Mouse (Mus musculus): Measurements from ENCODE around the gene Foxk1.

Gene Foxk1

DNA sequence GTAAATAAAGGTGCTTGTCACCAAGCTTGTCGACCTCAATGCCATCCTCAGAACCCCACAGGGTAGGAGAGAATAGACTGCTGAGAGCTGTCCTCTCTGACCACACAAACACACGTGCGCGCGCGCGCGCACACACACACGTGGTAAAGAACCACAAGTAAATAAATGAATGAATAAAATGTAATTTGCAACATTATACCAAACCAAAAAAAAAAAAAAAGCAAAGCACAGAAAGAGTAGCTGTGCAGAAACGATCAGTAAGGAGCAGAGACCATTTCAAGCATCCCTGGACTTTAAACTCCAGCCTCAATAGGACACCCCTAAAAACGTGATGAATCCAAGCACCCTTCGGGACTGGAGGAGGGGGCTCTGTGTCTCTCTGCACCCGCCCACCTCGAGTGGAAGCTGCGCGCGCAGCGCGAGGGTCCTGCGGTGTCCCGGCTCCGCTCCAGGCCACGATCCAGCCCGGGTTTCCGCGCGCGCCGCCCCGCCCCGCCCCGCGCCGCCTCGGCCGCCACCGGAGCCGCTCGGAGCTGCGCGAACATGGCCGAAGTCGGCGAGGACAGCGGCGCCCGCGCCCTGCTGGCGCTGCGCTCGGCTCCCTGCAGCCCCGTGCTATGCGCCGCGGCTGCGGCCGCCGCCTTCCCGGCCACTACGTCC lies at the start of gene Foxk1:
Gene Foxk1 (plus strand): TSS at position 517 of the 660 bp plus-strand sequence.
- peak; percentile 90 to 91 for DNase-seq

DNA sequence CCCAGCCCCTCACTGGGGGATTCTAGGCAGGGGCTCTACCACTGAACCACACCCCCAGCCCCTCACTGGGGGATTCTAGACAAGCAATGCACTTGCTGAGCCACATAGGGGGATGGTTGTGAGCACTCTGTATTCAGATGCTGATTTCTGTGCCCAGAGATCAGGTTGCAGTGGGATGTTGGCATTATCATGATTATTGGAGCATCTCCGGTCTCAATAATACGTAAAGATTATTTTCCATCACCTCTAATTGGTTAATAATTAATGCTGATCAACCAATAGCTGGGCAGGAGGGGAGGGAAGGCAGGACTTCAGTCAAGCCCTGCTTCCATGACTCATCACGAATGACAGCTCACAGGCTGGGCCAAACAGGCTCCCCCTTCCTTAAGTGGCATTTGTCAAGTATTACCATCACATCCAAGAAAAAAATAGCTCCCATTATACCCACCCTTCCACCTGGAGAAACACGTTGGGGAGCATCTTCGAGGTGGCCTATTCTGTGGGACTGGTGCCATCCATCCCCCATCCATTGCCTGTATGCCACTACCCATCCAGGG lies 48.9 kb upstream of the Foxk1 start:
- DNase-seq = no peak

DNA sequence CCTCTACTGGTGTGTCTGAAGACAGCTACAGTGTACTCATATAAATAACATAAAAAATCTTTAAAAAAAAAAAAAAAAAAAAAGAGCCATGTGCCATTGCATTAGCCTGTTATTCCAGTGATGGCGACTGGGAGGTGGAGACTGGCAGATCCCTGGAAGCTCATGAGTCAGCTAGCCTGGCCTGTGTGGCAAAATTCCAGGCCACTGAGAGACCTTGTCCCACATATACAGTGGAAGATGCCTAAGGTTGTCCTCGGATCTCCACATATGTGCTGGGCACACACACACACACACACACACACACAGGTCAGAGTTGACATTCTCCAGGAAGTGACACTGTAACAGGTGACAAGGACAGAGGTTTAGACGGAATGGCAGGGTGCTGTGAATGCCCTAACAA lies 46.2 kb upstream of the Foxk1 start:
- no peak for DNase-seq

DNA sequence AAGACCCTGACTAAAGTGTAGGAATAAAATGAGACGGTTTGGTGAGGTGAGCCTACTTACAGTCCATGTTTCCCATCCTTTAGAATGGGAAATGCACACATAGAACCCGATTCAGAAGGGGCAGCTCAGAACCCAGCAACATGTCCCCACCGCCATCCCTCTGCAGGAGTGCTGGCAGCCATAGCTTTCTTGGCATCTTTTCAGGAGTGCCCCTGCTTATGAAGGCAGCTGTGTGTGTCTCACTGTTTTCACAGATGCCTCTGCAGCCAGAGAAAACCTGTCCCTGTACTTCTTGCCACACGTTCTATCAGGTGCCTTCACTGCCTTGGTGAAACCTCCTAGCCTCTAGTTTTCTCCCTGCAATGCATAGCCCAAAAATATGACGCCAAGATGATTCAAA lies 40.1 kb upstream of the Foxk1 start:
- no peak for DNase-seq

DNA sequence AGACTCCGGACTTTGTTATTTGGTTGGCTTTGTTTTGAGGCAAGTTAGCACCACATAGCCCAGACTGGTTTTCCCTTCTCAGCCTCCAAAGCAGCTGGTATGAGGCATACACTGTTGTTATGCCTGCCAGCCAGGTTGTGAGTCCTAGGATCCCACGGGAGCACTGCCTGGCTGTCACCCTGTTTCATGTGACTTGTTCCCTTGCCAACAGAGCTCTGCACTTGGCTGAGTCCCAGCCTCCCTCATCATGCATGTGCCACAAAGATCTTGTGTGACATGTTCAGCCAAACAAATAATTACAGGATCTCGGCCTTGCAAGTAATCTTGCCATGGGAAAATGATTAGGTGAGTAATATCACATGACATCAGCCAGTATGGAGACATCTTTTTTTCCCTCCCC lies 38.4 kb upstream of the Foxk1 start:
- no peak for DNase-seq

DNA sequence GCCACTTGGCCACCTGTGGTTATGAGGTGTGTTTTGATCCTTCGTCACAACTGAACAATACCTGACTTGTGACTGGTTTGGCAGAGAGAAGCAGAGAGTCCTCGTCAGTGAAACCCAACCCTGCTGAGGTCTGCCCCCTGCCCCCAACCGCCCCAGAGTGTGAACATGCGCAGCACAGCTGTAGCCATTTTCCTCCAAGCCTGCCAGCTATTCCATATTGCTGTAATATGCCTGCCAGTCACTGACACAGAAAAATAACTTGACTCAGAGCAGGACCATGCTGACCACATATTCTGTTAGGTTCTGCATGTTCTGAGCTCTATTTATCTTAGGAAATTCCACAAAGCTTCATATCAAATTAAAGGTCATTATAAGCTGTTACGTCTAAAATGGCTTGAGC lies 37.2 kb upstream of the Foxk1 start:
- DNase-seq = no peak

DNA sequence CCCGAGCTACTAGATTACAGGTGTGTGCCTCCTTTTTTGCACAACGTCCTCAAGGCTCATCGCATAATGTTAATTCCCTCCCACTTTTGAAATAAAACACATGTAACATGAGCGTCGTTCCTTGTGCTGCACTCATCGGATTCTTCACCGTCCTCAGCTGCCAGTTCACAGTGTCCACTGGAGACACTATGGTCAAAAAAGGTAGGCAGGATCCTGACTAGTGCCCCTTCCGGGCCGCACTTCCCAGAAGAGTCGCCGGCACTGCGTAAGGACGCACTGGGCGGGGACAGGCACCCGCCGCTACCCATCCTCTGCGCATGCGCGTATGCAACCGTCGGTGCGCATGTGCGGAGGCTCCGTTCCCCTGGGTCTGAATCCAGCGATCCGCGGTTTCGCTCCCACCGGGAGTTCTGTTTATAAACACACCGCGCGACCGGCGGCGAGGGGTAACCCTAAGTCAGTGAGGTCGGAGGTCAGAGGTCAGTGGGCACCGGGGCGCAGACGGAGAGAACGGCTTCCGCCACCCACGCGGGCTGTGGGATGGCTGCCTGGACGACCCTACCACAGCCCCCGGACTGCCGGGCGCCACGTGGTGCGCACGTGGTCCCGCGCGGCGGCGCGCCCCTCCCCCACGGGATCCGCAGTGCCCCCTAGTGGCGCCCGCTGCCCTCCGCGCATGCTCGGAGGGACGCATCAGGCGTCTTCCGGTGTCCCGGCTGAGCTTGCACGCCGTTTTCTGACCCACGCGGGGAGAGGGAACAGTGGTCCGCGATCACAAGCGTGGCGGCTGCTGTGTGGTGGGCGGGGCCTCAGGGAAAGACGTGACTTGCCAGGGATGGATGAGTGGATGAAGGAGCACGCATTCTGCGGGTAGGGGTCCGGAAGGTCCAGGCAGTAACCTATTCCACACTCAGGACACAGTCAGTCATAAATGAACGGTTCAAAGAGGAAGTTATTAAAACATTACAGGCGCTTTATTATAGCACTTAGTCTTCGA lies 33.9 kb upstream of the Foxk1 start:
- DNase-seq = peak; percentile 97

DNA sequence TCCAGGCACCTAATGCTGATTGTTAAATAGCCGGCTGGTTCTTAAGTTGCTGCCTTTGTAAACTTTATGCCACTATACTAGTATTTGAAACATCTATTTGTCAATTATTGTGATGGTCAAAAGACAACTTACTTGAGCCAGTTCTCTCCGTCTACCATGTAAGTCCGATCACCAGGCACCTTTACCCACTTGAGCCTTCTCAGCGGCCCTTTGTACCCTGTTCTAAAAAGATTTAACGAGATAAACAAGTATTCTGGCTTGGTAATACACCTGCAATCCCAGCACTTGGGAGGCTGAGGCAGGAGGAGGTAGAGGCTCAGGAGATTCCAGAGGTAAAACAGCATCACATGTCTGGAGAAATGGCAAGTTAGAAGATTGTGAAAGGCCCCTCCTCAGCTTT lies 33.2 kb upstream of the Foxk1 start:
- no peak for DNase-seq

DNA sequence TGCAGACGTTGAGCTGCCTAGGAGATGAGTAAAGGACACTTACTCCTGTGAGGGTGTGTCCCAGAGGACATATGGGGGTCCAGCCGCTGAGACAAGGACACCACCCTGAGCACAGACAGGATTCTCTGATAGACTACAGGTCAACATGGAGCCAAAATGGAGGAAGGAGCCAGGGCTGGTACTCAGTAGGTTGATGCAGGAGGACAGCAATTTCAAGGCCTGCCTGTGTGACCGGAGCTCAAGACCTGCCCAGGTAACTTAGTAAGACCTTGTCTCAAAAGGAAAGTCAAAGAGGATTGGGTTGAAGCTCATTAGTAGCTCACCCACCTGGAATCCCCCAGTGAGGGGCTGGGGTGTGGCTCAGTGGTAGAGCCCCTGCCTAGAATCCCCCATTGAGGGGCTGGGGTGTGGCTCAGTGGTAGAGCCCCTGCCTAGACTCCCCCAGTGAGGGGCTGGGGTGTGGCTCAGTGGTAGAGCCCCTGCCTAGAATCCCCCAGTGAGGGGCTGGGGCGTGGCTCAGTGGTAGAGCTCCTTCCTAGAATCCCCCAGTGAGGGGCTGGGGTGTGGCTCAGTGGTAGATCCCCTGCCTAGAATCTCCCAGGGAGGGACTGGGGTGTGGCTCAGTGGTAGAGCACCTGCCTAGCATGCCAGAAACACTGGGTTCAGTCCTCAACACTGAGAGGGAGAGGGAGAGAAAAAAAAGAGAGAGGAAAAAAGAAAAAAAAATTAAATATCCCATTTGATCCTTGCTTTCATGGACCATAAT lies 30.7 kb upstream of the Foxk1 start:
- no peak for DNase-seq

DNA sequence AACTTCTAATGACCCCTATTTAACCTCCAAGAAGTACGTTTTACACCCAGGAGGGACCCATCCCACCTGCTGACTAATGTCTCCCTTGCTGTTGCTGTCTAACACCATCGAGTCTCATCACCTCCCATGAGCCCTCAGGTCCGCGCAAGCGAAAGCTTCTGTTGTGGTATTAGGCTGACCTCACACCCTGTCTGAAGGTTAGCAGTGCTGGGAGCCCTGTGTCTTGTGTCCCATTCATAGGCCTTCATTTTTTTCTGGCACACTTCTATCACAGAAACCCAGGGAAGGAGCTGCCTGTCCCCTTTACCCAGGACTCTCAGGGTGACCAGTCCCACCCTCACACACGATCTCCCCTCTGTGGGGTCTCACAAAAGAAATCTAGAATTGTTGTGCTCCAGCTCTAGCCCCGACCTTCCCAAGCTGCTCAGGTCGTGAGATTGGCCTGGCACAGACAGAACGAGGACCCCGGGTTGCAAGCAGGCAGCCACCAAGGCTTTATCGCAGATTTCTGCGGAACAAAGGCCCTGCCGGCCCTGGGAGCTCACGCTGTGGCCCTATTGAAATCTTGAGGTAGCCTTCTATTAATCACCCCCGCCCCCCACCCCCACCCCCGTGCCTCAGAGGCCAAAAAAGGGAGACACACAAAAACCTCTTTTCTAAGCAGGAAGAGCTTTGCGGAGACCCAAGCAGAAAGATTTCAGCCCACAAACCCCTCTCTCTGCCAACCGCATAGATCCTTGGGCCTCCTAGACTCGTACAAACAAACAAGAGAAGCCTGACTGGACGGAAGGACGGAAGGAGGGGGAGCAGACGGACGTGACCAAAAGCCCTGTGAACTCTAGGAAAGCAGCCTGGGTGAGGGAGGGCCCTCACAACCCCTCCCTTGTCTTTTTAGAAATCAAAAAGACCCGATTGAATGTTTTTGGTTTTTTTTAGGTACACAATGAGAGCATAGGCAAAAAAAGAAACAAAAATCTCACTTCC lies 29.8 kb upstream of the Foxk1 start:
- peak in 1 of 2 experiments; percentile 41 for DNase-seq

DNA sequence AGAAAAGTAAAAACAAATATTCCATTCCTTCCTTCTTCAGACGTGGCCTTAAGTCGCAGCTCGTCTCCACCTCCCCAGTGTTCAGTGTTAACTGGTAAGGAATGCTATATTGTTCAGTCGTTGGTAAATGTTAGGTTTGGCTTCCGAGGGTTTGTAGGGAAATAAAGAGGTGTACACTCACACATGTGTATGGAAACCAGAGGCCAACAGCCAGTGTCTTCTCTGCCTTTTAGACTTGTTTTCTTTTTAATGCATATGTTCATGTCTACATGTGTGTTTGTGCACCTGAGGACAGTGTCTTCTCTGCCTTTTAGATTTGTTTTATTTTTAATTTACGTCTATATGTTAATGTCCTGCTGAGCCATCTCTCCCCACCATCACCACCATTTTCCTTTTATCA lies 29.1 kb upstream of the Foxk1 start:
- no peak for DNase-seq

DNA sequence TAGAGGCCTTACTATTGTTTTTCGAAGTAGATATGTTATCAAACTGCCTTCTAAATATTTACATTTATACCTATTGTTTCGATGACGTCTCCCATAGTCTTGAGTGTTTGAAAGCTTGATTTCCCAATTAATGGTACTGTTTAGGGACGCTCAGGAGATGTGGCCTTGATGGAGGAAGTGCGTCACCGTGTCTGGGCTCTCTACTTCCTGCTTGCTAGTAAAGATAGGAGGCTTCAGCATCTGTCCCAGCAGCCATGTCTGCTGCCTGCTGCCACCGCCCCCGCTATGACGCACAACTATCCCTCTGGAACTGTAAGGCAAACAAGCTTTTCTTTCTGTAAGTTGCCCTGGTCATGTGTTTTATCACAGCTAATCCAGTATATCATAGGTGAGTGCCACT lies 27.0 kb upstream of the Foxk1 start:
- no peak for DNase-seq

DNA sequence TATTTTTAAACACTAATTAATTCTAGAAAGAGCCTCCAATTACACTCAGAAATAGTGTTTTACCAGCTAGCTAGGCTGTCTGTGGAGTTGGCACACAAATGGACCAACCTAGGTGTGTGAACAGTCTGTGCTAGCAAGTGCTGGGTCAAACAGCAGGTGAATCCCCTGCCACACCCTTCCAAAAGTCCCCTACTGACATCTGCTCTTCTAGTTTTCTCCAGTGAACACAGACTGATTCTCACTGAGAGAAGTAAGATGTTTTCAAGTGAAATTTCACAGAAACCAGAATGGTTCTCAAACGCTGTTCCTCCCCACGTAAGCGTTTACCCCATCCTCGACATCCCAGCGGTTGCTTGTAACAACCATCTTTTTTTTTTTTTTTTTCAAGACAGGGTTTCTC lies 25.7 kb upstream of the Foxk1 start:
- no peak for DNase-seq

DNA sequence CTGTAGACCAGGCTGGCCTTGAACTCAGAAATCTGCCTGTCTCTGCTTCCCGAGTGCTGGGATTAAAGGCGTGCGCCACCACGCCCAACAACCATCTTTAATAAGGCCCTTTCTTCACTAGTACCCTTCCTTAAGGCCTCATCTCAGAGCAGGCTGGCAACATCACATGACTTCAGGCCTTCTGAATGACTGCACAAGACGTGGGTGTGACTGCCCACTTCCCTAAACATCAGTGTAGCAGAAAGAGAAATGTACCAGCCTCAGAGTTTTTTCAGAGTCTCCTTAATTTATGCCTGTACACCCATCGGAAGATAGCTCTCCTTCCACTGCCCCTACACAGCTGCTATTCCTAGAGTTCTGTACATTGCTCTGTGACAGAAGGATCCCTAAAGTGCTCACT lies 25.2 kb upstream of the Foxk1 start:
- DNase-seq = peak; percentile 39 to 53

DNA sequence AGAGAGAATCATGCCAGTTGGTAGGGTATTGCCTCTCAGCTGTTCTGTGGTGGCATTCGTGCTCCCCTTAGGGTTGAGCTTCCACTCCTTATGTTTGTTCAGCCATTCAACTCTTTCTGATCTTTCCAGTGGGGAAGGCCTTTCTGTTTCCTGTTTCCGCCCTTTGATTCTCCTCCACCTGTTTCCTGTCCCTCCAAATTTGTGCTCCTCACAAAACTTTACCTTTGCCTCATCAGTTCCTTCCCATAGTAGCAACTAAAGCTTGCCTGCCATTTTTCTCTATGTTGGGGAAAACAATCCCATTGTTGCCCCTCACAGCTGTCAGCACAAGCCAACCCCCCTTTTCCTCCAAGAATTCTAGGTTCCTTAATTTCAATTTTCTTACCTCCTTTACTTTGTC lies 23.2 kb upstream of the Foxk1 start:
- no peak for DNase-seq

DNA sequence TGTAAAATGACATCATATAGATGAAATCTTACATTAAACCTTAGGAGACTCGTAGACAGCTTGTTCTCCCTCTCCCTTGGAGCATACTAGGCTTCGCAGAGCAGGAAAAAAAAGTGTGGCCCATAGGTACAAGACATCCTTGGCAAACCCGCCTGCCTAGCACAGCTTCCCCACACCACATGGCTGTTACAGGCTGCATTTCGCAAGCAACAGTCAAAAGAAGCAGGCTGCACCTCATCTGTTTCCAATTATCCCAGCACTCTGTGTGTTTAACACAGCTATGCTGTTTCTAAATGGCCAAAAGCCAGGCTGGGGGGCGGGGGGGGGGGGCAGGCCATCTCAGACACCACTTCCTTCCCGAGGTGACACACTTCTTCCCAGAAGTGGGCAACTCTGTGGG lies 20.8 kb upstream of the Foxk1 start:
- no peak for DNase-seq

DNA sequence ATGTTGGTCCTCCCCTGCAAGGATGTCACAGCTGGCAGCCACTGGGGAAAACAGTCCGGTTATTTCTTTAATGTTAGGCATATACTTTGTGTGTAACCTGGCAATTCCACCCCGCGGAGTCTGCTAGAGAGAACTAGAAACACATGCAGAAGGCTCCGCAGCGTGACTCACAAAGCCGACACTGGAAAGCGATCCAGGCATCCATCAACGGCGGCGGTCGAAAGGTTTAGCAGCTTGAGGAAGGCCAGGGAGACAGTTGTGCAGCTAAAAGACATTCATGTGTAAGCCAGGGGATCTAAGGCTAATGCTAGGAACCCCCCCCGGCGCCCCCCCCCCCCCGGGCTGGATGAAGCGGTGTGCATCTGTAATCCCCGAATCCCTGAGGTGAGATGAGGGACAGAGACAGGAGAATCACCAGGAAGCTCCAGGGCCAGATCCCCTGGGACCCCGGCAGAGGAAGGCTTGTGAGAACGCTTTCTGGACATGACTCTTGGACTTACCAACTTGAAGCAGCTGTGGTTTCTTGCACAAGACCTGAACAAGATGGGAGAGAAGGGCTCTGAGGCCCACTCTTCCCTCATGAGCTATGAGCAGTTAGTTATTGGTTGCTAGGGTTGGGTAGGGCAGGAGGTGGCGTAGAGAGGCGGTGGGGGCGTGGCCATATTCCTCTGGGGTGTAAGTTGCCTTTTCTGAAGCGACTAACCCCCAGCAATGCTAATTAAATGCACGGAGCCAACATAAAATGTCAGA lies 16.2 kb upstream of the Foxk1 start:
- DNase-seq = peak in 1 of 2 experiments; percentile 28

DNA sequence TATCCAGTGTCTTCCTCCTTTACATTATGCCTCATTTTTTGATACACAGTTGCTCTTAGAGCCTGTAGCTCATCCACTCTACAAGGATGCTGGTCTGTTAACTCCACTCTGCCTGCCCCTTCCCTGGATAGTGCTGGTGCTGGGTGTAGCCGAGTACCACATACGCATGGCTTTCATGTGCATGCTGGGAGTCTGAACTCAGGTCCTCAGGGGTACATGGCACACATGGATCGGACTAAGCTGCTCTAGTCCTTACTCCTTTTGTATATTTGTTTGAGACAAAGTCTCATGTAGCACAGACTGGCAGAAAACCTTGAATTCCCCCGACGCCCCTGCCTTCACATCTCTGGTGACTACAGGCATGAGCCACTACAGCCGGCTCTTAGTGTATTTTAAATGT lies 15.0 kb upstream of the Foxk1 start:
- DNase-seq = no peak

DNA sequence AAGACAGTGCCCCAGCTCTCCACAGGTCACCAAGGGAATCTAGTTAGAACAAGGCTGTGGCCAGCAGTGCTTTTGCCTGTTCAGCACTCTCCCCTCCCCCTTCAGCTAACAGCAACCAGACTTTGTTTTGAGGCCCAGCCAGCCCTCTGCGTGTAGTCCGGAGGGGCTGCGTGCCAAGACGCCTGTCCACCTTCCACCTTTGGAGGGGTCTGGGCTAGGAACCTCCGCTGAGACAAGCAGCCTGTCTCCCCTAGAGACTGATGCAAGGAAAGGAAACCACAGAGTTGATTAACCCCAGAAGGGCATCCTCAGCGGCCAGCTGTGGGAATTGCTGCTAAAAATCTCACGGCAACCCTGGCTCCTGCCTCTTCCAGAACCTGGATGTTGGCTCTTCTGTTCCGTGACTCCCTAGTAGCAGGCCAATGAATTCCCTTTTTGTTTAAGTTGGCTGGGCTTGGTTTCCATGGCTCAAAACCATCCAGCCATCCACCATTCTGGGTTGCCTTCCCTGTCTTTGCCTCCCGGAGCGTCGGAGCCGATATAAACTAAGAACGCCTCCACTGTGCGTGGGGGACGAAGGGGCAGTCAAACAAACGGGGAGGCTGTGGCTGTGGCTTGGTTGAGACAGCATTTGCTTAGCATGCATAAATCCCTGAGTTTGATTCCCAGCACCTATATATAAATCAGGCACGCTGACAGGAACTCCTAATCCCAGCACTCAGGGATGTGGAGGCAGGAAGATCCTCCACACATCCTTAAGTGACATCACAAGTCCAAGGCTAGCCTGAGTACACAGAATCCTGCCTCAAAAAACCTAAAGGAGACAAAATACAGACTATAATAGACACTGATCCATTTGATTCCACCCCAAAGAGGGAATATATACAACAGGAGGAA lies 14.3 kb upstream of the Foxk1 start:
- no peak for DNase-seq

DNA sequence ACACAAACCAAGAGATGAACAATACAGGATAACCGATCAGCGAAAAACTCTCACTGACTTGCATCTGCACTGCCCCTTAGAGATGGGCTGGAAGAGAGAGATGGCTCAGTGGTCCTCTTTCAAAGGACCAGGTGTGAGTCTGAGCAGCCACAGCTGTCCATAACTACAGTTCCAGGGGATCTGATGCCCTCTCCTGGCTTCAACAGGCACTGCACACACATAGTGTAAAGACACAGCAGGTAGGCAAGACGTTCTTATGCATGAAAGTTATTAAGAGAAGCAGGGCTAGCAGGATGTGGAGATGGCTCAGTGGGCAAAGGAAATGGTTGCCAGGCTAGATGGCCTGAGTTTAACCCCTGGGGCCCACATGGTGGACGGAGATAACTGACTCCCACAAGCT lies 13.6 kb upstream of the Foxk1 start:
- no peak for DNase-seq

Measured in lung, adult 18-20 months (tissue).